In genomic region chr13:98572581-98573260, GRCm38 (mm10) we compare ENCODE assay signal across 9 mouse cellular contexts.
DNase-seq lines count a peak whose midpoint lies in the region; ATAC-seq and TF ChIP-seq lines count a peak whose summit lies in the region.
"Had no signal": no experiment of that assay in that cellular context is flagged by ENCODE, and none has a peak within 500 bp of the region (broad histone marks: within the 10 kb centered on the region; RNA-seq: fewer than 3 reads in every experiment).

No protein-coding gene starts in this region.

- H3K36me3 ChIP-seq in embryonic facial prominence, embryonic 10.5 days (replicated peaks): no peaks in the 10 kb centered on the region
- no peaks in the 10 kb centered on the region for H3K36me3 ChIP-seq in hindbrain, embryonic 14.5 days (replicated peaks; ENCODE audit: control insufficient read depth, insufficient read depth)
- no peaks in the 10 kb centered on the region for H3K36me3 ChIP-seq in midbrain, postnatal 0 days (ENCODE audit: insufficient read depth, low read length)

- peaks cover 45% of the 10 kb centered on the region for H3K4me1 ChIP-seq in embryonic facial prominence, embryonic 10.5 days
- peaks cover 19% of the 10 kb centered on the region for H3K4me1 ChIP-seq in hindbrain, embryonic 14.5 days (replicated peaks; ENCODE audit: control insufficient read depth, insufficient read depth, low read length)
- 0 out of 2 replicates have a peak, but pooled peaks cover 2% of the 10 kb centered on the region for H3K4me1 ChIP-seq in midbrain, postnatal 0 days (ENCODE audit: insufficient read depth, low read length)

- peak overlapping the region; percentile 56 for H3K4me3 ChIP-seq in embryonic facial prominence, embryonic 10.5 days
- H3K4me3 ChIP-seq in hindbrain, embryonic 14.5 days (replicated peaks; ENCODE audit: low read length): peak overlapping the region; percentile 35
- H3K4me3 ChIP-seq in midbrain, postnatal 0 days (ENCODE audit: low read depth, low read length): peak overlapping the region; percentile 34

- H3K9me3 ChIP-seq in embryonic facial prominence, embryonic 10.5 days: no peaks in the 10 kb centered on the region
- no peaks in the 10 kb centered on the region for H3K9me3 ChIP-seq in hindbrain, embryonic 14.5 days (ENCODE audit: control insufficient read depth, low read length)
- H3K9me3 ChIP-seq in midbrain, postnatal 0 days (ENCODE audit: low read length): no peaks in the 10 kb centered on the region

- H3K9ac ChIP-seq in hindbrain, embryonic 14.5 days: peak overlapping the region; percentile 33; the same call in 1 of the 2 replicates
- H3K9ac ChIP-seq in midbrain, postnatal 0 days (replicated peaks; ENCODE audit: low read length, poor library complexity, severe bottlenecking): peak overlapping the region; percentile 44; the same call in 1 of the 2 replicates

- H3K4me2 ChIP-seq in hindbrain, embryonic 14.5 days (replicated peaks): peak overlapping the region; percentile 58
- H3K4me2 ChIP-seq in midbrain, postnatal 0 days (ENCODE audit: low read depth, low read length, poor library complexity, severe bottlenecking): peak overlapping the region; percentile 66

- 0 out of 2 replicates have a peak, but pooled peaks have one; percentile 15 for TF ChIP-seq CTCF in midbrain, postnatal 0 days (IDR thresholded peaks at IDR 0.05)

- peaks cover 96% of the 10 kb centered on the region for H3K27me3 ChIP-seq in embryonic facial prominence, embryonic 10.5 days (replicated peaks; ENCODE audit: low read depth, poor library complexity, severe bottlenecking)
- peaks cover 74% of the 10 kb centered on the region for H3K27me3 ChIP-seq in hindbrain, embryonic 14.5 days (ENCODE audit: control insufficient read depth, insufficient read depth, low read length)
- peaks cover 68% of the 10 kb centered on the region for H3K27me3 ChIP-seq in midbrain, postnatal 0 days (ENCODE audit: insufficient read depth, low read length)
- H3K27me3 ChIP-seq: Patski had no signal

- 0 out of 2 replicates have a peak, but pooled peaks have one; percentile 34 for ATAC-seq in hindbrain, embryonic 14.5 days (ENCODE audit: low FRiP score)
- ATAC-seq in midbrain, postnatal 0 days (ENCODE audit: low FRiP score): peak; percentile 65
- ATAC-seq in CD4-positive, CD25-positive, alpha-beta regulatory T cell, adult 4 months: no peak
- ATAC-seq: Patski had no signal

- H3K27ac ChIP-seq in embryonic facial prominence, embryonic 10.5 days (replicated peaks): peak overlapping the region; percentile 85
- no peak overlapping the region for H3K27ac ChIP-seq in hindbrain, embryonic 14.5 days
- no peak overlapping the region for H3K27ac ChIP-seq in midbrain, postnatal 0 days (ENCODE audit: low read depth, low read length)

- under 1% methylated on average over 50 of the region's 50 CpGs for WGBS in embryonic facial prominence, embryonic 10.5 days
- under 1% methylated on average over 50 of the region's 50 CpGs for WGBS in hindbrain, embryonic 14.5 days
- WGBS in midbrain, postnatal 0 days: under 1% methylated on average over 47 of the region's 50 CpGs

- peak; percentile 44 to 60 for DNase-seq in kidney, postnatal 4 days
- no peak for DNase-seq in kidney, postnatal 25 days
- DNase-seq in embryonic facial prominence, embryonic 10.5 days (ENCODE audit: low spot score): peak; percentile 88
- peak; percentile 40 for DNase-seq in hindbrain, embryonic 14.5 days (ENCODE audit: low spot score)
- no peak for DNase-seq in midbrain, postnatal 0 days (ENCODE audit: low spot score)
- DNase-seq in thymus, postnatal 0 days (ENCODE audit: low spot score): no peak
- DNase-seq in natural killer cell, adult 2 months (ENCODE audit: low spot score in 2 of 2): no peak

Comparison
In these comparisons a context has a peak if more than half of its experiments do, and no peak if none do; other contexts are left out.
1. DNase-seq: peak in kidney, postnatal 4 days (2 of 2), embryonic facial prominence, embryonic 10.5 days (single experiment) and hindbrain, embryonic 14.5 days (single experiment); none in kidney, postnatal 25 days (0 of 2), midbrain, postnatal 0 days (single experiment), thymus, postnatal 0 days (single experiment) and natural killer cell, adult 2 months (0 of 2).
2. Peak in every context shown above with its lines, with median percentiles within 50 percentile points of each other: H3K4me3 ChIP-seq.